Mouse (Mus musculus) telencephalon, adult 2 months (tissue): ENCODE results near the gene Ccdc28b.

Experiments used
- DNase-seq: peaks from one replicate; pipeline ENCODE4 v3.0.0-alpha.2; 2011; ENCODE audit warnings: low read depth, low spot score

Ccdc28b gene

DNA sequence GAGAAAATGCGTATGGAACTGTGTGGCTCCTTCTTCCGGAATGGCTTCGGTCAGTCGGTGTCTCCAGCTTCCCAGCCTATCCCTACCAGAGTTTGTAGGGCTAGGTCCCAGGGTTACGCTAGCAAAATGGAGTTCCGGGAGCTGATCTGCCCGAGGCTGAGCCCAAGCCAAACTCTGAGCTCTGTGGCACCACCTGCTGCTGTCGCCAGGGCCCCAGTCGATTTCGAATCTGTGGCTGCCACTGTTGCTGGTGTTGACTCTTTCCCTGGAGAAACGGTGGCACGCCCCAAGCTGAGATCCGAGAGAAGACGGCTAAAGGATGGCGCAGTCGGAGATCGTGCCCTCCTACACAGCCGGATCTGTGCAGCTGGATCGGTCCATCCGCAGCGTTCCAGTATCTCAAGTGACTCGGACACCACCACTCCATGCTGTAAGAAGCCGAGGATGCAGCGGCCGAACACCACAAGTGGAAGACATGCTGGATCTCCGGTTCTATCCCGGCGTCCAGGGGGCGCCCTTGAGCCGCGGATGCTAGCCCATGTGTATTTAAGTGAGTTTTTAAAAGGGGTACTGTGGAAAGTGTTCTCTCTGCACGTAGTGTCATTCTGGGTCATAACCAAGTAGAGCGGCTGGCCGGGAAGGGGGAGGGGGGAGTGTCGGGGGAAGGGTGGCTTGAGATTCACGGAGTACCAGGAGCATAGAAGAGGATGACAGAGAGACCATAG lies 38.7 kb downstream of the Ccdc28b start:
- no peak for DNase-seq

DNA sequence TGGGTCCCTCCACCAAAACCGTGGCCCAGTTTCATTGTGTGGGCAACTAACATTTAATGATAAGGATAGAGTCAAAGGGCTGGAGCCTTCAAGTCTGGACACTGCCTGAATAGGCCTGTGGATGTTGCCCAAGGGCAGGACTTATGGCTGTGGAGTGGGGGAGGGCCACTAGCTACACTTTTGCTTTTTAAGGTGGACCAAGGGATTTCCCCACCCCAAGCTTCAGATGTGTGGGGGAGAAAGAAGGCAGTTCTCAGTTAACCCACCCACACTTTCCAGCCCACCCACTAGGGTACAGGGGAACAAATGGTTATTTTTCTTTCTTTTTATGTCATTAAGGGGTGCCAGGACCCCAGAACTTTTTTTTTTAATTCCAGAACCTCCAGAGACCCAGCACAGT lies 39.4 kb downstream of the Ccdc28b start:
- DNase-seq: no peak

GRCm38 (mm10) chr4:129582251-129582650 lies 41.5 kb downstream of the Ccdc28b start:
- no peak for DNase-seq

DNA sequence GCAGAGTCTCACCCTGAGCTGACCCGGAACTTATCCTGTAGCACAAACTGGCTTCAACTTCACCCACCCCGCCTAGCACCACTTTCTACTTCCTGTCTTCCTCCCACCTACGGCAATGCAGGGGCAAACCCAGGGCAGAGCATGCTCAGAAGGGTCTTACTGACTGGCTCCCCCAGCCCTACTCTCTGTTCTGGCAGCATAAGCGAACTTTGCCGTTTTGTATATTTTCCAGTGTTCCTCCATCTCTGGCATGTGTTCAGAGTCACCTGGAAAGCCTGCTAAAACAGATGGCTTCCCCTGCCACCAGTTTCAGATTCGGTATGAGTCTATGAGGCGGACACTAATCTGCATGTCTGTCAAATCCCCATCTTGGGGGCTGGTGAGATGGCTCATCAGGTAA lies 43.4 kb downstream of the Ccdc28b start:
- no peak for DNase-seq

GRCm38 (mm10) chr4:129578466-129578865 lies 45.3 kb downstream of the Ccdc28b start, which contains the start of gene Fam167b:
Gene Fam167b (minus strand): TSS chr4:129578549.
- no peak for DNase-seq

- DNase-seq: no peak
Observed at GRCm38 (mm10) chr4:129577688-129578087, 46.1 kb downstream of the Ccdc28b start.

GRCm38 (mm10) chr4:129576863-129577491 lies 46.8 kb downstream of the Ccdc28b start:
- DNase-seq: no peak

- no peak for DNase-seq
Observed at GRCm38 (mm10) chr4:129575171-129575844, 48.4 kb downstream of the Ccdc28b start.

- DNase-seq: no peak
Observed at GRCm38 (mm10) chr4:129573430-129573829, 50.3 kb downstream of the Ccdc28b start, which contains the start of gene Lck. Gene Lck (minus strand): TSS chr4:129573641.

- no peak for DNase-seq
Observed at GRCm38 (mm10) chr4:129573093-129573370, 50.7 kb downstream of the Ccdc28b start.

DNA sequence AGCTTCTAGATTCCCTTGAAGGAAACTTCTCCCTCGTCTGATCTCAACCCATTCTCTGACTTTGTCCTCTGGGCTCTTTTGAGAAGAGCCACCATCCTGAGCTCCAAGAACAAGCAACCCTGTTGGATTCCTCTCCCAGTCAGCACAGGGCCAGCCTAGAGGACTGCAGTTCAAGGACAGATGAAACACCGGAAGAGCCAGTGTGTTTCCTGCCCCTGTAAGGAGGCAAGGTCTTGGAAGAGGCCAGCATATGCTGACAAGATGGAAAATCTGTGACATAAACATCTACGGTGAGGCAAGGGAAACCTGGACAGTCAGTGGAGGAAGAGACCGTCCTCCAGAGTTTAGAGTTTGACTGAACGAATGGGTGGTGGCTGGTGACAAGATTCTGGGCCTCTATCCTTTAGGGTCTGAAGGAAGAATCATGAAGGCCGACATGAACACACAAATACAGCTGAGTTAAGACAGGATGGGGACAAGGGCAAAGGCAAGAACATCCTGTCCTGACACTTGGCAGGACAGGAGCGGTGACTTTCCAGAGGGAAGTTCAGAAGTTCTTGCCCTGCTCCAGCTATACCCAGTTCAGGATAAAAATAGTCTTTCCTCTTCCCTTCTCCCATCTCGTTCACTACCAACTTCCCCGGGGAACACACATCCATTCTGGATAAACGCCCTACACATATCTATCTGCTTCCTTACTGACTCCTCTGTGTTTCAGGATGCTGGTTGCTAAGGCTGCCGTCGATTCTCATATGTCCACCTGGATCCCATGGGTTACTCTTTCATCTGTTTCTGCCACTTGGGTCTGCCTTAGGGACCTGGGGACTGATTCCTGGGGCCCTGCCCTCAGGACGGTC lies 51.3 kb downstream of the Ccdc28b start:
- DNase-seq: no peak

DNA sequence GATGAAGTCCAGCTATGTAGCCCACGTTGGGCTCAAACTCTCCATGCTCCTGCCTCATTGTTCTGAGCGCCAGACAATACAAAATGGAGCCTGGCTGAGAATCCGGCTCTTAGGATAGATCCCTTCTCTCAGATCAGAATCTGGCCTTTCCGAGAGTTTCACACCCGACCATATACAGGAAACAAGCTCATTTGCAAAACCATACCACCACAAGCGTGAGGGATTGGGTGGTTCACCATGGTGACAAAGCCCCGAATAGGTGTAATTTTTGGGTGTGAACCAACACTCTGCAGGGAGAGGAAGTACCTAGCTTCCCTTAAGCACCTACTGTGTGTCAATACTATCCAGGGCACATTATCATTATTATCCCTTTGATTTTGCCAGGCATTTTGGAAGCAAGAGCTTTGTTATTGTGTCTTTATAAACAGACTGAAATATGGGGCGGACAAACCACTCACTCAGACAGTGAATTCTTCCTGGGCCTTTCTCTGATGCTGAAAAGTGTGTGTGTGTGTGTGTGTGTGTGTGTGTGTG lies 52.1 kb downstream of the Ccdc28b start:
- DNase-seq: no peak

DNA sequence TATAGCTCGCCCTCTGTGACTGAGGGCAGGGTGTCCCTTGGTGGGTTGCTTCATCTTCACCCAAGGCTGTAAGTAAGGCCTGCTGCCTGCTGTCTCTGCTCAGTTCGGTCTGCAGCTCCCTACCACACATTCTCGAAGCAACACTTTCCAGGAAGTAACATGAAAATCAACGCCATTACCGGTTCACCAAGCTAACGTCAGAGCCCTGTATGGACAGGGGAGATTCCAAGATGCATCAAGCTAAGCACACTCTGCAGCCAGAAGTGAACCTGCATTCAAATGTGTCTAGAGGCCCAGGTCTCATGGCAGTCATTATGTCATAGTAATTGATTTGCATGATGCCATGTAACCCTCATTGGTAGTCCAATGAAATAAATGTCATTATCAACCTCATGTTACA lies 53.7 kb downstream of the Ccdc28b start:
- no peak for DNase-seq
